Mouse (Mus musculus) embryonic stem cell, embryonic (primary cell): Measurements from ENCODE around the gene Rbfox1.

ENCODE experiments used
- CTCF ChIA-PET, 4 experiments: fragments of 300-600 bp in 2 of 4; fragments of 350-600 bp in 2 of 4; sonication (Branson Sonifier 250); formaldehyde crosslinking; loops; one replicate each; lab custom pipeline; 2022; ENCODE audit warnings: inconsistent platforms in 2 of 4; lab: Charles Lee
- POLR2A ChIA-PET, 4 experiments: fragments of 300-600 bp in 2 of 4; fragments of 350-600 bp in 2 of 4; sonication (Branson Sonifier 250); formaldehyde crosslinking; loops; one replicate each; lab custom pipeline; 2022; ENCODE audit warnings: antibody characterized with exemption in 4 of 4, inconsistent platforms in 1 of 4; lab: Charles Lee

Rbfox1 gene

GRCm38 (mm10) chr16:6964720-6965583 is 1079.8 kb downstream of the Rbfox1 start:
- ChIA-PET CTCF (interaction anchor here in 2 of 4 experiments (0.6 kb wide), 2 partner anchors 27 to 437 kb away, joined by 3 to 5 read pairs; no protein-coding TSS in a partner anchor), POLR2A (interaction anchor here in 2 of 4 experiments (0.6 to 1.0 kb wide), 2 partner anchors 12 to 123 kb away, joined by 3 to 4 read pairs; no protein-coding TSS in a partner anchor)

GRCm38 (mm10) chr16:6969986-6970385 is 1084.8 kb downstream of the Rbfox1 start:
- ChIA-PET POLR2A (no interaction called here), CTCF (interaction anchor here in 1 of 4 experiments (0.6 kb wide), 1 partner anchor 945 kb away, joined by 5 read pairs; no protein-coding TSS in a partner anchor)

- POLR2A ChIA-PET = interaction anchor here in 1 of 4 experiments (0.9 kb wide), 1 partner anchor 10 kb away, joined by 3 read pairs; no protein-coding TSS in a partner anchor
- CTCF ChIA-PET = interaction anchor here in 1 of 4 experiments (0.6 kb wide), 1 partner anchor 15 kb away, joined by 6 read pairs; no protein-coding TSS in a partner anchor
Measured at GRCm38 (mm10) chr16:6976341-6976740, 1091.2 kb downstream of the Rbfox1 start.

GRCm38 (mm10) chr16:6983947-6984346 is 1098.8 kb downstream of the Rbfox1 start:
- POLR2A ChIA-PET = no interaction called here
- CTCF ChIA-PET = no interaction called here

GRCm38 (mm10) chr16:6986031-6986430 is 1100.9 kb downstream of the Rbfox1 start:
- ChIA-PET POLR2A (interaction anchor here in 3 of 4 experiments (0.6 to 0.7 kb wide), 3 partner anchors 10 to 974 kb away, joined by 3 to 5 read pairs (median 4); no protein-coding TSS in a partner anchor), CTCF (interaction anchor here in 1 of 4 experiments (0.6 kb wide), 1 partner anchor 63 kb away, joined by 3 read pairs; no protein-coding TSS in a partner anchor)

GRCm38 (mm10) chr16:6986494-6986893 is 1101.3 kb downstream of the Rbfox1 start:
- CTCF ChIA-PET = interaction anchor here in 1 of 4 experiments (0.6 kb wide), 1 partner anchor 63 kb away, joined by 3 read pairs; no protein-coding TSS in a partner anchor
- POLR2A ChIA-PET = interaction anchor here in 3 of 4 experiments (0.6 to 0.7 kb wide), 3 partner anchors 11 to 973 kb away, joined by 3 to 5 read pairs (median 4); no protein-coding TSS in a partner anchor

GRCm38 (mm10) chr16:6992251-6992650 is 1107.1 kb downstream of the Rbfox1 start:
- CTCF ChIA-PET = interaction anchor here in 2 of 4 experiments (0.6 to 1.0 kb wide), 5 partner anchors 149 to 1123 kb away, joined by 3 to 5 read pairs (median 4); no protein-coding TSS in a partner anchor
- POLR2A ChIA-PET = no interaction called here

- ChIA-PET POLR2A (no interaction called here), CTCF (interaction anchor here in 1 of 4 experiments (0.6 kb wide), 1 partner anchor 390 kb away, joined by 4 read pairs; no protein-coding TSS in a partner anchor)
Measured at GRCm38 (mm10) chr16:6993180-6993579, 1108.0 kb downstream of the Rbfox1 start.

GRCm38 (mm10) chr16:6997109-6997508 is 1112.0 kb downstream of the Rbfox1 start:
- CTCF ChIA-PET = no interaction called here
- POLR2A ChIA-PET = no interaction called here

- ChIA-PET CTCF (no interaction called here), POLR2A (interaction anchor here in 1 of 4 experiments (0.9 kb wide), 1 partner anchor 79 kb away, joined by 3 read pairs; no protein-coding TSS in a partner anchor)
Measured at GRCm38 (mm10) chr16:6997834-6998233, 1112.7 kb downstream of the Rbfox1 start.

- POLR2A ChIA-PET = no interaction called here
- CTCF ChIA-PET = interaction anchor here in 1 of 4 experiments (0.6 kb wide), 1 partner anchor 272 kb away, joined by 3 read pairs; no protein-coding TSS in a partner anchor
Measured at GRCm38 (mm10) chr16:7004565-7004964, 1119.4 kb downstream of the Rbfox1 start.

- CTCF ChIA-PET = interaction anchor here in 2 of 4 experiments (0.5 to 0.7 kb wide), 3 partner anchors 45 to 271 kb away, joined by 3 to 5 read pairs (median 3); no protein-coding TSS in a partner anchor
- POLR2A ChIA-PET = no interaction called here
Measured at GRCm38 (mm10) chr16:7005478-7005877, 1120.3 kb downstream of the Rbfox1 start.

GRCm38 (mm10) chr16:7017310-7017709 is 1132.2 kb downstream of the Rbfox1 start:
- CTCF ChIA-PET = no interaction called here
- POLR2A ChIA-PET = no interaction called here

- CTCF ChIA-PET = no interaction called here
- POLR2A ChIA-PET = no interaction called here
Measured at GRCm38 (mm10) chr16:7034231-7034630, 1149.1 kb downstream of the Rbfox1 start.

GRCm38 (mm10) chr16:7036566-7036965 is 1151.4 kb downstream of the Rbfox1 start:
- POLR2A ChIA-PET = no interaction called here
- CTCF ChIA-PET = no interaction called here

- CTCF ChIA-PET = no interaction called here
- POLR2A ChIA-PET = no interaction called here
Measured at GRCm38 (mm10) chr16:7036988-7037387, 1151.8 kb downstream of the Rbfox1 start.

- CTCF ChIA-PET = interaction anchor here (0.6 to 1.3 kb wide), 5 partner anchors 10 to 668 kb away, joined by 3 to 5 read pairs (median 4); no protein-coding TSS in a partner anchor
Measured at GRCm38 (mm10) chr16:7038639-7039260, 1153.6 kb downstream of the Rbfox1 start.

More at GRCm38 (mm10) chr16:7038639-7039260, 1153.6 kb downstream of the Rbfox1 start:
- POLR2A ChIA-PET = no interaction called here
